Mouse (Mus musculus): ENCODE data around the gene Rpl7a.

Rpl7a gene

DNA sequence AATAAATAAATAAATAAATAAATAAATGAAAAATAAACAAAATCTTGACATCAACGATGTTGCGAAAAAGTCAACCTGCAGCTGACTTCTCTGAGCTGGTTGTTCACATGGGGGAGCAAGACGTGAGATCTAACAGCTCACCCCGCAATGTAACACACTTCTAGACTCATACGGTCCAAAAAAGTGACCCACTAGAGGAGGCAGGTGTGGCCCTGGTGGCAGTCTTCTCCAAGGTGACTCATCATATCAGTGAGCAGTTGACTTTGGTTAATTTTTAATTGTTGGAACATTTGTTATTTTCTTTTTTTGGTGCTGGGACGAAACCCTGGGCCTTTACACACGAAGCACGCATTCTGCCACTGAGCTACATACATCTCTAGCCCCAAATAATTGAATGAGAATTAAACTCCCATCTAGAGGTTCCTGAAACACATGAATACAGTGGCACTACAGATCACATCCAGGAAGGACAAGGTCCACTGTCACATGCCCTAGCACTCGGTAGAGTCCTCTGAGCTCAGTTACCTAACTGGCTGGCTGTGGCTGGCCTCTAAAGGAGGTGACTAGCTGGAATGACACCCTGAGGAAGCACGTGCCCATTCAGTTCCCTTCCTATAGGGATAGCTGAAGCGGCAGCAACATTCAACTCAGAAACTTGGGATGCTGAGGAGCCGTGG lies 46.4 kb downstream of the Rpl7a start:
- DNase-seq (ENCODE audit: low read depth, low spot score), result no peak

DNA sequence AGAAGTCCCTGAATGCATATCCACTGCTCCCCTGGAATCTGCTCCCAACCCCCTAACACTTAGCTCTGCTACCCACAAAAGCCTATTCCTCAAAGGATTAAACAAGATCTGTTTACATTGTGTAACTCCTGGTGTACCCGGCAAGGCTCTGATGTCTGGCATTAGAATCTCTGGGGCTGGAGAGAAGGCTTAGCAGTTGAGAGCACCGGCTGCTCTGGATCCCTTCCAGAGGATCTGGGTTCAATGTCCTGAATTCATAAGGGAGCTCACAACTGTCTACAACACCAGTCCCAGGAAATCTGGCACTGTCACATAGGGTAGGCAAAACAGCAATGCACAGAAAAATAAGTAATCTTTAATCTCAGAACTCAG lies 46.9 kb downstream of the Rpl7a start:
- no peak for DNase-seq (ENCODE audit: low read depth, low spot score)

DNA sequence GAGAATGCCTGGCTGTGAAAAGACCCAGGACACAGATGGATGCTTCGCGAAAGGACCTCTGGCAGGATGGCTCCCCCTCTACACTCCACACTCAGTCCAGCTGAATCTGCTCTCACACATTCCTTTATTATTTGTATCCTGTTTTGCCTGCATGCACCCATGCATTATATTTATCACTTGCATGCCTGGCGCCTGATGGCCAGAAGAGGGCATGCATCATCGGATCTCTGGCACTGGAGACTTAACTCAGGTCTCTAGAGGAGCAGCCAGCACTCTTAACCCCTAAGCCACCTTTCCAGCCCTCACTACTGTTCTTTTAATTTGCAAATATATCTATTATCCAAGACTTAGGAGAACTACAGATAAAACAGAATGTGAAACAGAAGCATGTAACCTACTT lies 50.2 kb downstream of the Rpl7a start:
- peak; percentile 23 for DNase-seq (ENCODE audit: low read depth, low spot score)
